Mouse (Mus musculus) thymus, adult 2 months (tissue): ENCODE measurements around the gene Mrps18c. TPM values are rescaled to one million over a fixed set of nuclear protein-coding genes. Genes with fewer than 3 reads are reported as not detected.
A peak's percentile ranks its signal among the peaks of the same experiment; 100 is the strongest.

ENCODE experiments used
- DNase-seq: peaks from one replicate; pipeline ENCODE4 v3.0.0; 2021
- H3K27ac ChIP-seq: fragments of 200-500 bp; 2 replicates; pipeline ENCODE4 v1.5.1; 2012; ENCODE audit warnings: low read length, control low read depth; ENCODE audit not compliant: control insufficient read depth, insufficient read depth
- H3K27me3 ChIP-seq: fragments of 200-500 bp; 2 replicates; pipeline ENCODE4 v1.6.1; 2012; ENCODE audit warnings: mild to moderate bottlenecking, low read length, moderate library complexity, mixed read lengths; ENCODE audit not compliant: control insufficient read depth, insufficient read depth
- H3K36me3 ChIP-seq: fragments of 200-500 bp; 2 replicates; pipeline ENCODE4 v1.6.1; 2012; ENCODE audit warnings: mild to moderate bottlenecking, low read length, moderate library complexity; ENCODE audit not compliant: control insufficient read depth, insufficient read depth
- H3K4me1 ChIP-seq: fragments of 200-500 bp; replicated peaks from 2 replicates; pipeline ENCODE4 v1.6.1; 2012; ENCODE audit warnings: low read length; ENCODE audit not compliant: control insufficient read depth, insufficient read depth
- H3K4me3 ChIP-seq: fragments of 200-500 bp; 2 replicates; pipeline ENCODE4 v1.5.1; 2012; ENCODE audit warnings: mild to moderate bottlenecking, low read length, control low read depth, moderate library complexity; ENCODE audit not compliant: control insufficient read depth, insufficient read depth
- CTCF ChIP-seq: fragments of 200-500 bp; IDR thresholded peaks from 2 replicates; pipeline ENCODE4 v1.5.1; 2012; ENCODE audit warnings: mild to moderate bottlenecking, control low read depth, low read length, moderate library complexity, borderline replicate concordance; ENCODE audit not compliant: control insufficient read depth, poor library complexity, insufficient read depth; ENCODE audit errors: extremely low read depth
- POLR2A ChIP-seq: fragments of 200-500 bp; IDR thresholded peaks from 2 replicates; pipeline ENCODE4 v1.6.1; 2012; ENCODE audit warnings: mild to moderate bottlenecking, low read length, control low read depth, moderate library complexity; ENCODE audit not compliant: control insufficient read depth, poor library complexity, insufficient read depth; ENCODE audit errors: extremely low read depth
- whole genome bisulfite sequencing: fragments of 180-500 bp; shearing (Covaris S2); methylation state at CpG from one replicate; pipeline ENCODE4 v1.1.7; 2018; 5-methylcytosine and 5-hydroxymethylcytosine counted together
- polyA plus RNA-seq: library from polyadenylated mRNA; depleted of rRNA; stranded (reverse); fragments of >200 nt; gene quantifications from 2 replicates; pipeline ENCODE4 v1.2.3, GENCODE M21; 2012; rRNA removed

Mrps18c gene
- polyA plus RNA-seq, result 19.4 and 21.0 TPM in 2 replicates

DNA sequence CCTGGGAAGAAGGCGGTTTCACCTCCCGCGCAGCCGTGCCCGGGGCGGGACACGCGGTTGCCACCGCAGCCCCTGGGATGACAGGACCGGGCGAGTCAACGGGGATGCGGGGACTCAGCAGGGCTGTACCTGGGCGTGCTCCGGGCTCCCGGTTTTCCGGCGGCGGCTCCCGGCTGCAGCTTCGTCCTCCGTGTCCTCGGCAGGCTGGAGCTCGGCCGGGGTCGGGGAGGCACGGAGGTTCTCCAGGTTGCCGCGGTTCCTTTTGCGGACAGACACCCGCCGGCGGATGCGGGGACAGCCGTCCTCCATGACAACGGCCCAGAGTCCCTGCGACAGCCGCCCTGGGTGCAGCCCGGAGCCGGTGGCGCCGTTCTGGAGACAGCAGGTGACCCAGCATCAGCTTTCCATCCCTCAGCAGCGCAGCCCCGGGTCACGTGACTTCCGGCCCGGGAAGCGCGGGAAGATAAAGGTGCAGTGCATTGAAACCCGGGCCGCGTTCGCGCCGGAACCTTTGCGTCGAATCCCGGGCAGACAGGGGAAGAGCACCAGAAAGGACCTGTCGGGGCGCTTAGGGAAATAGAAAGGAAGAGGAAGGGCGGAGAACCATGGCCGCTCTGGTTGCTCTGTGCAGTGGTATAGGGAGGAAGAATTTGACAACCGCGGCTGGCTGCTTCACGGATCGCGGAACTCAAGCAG lies at the start of gene Mrps18c, which contains the start of gene Helq:
Mrps18c (plus strand) TSS at position 463 of the 696 bp plus-strand sequence.
Helq (minus strand) TSS at position 434 of the 696 bp plus-strand sequence.
- no peak; the same call in 1 of the 2 replicates for TF ChIP-seq POLR2A
- no peak for TF ChIP-seq CTCF
- Histone ChIP-seq H3K4me1 (peaks cover 2% of the 10 kb centered on the region; the same call in 1 of the 2 replicates), H3K4me3 (peak within 1 kb of the TSS; percentile 82), H3K27ac (no peak within 1 kb of the TSS), H3K36me3 (peaks cover 23% of the 10 kb centered on the region), H3K27me3 (no peaks in the 10 kb centered on the region)
- under 1% methylated on average over 67 of the region's 67 CpGs for WGBS
- DNase-seq, result peak; percentile 92

DNA sequence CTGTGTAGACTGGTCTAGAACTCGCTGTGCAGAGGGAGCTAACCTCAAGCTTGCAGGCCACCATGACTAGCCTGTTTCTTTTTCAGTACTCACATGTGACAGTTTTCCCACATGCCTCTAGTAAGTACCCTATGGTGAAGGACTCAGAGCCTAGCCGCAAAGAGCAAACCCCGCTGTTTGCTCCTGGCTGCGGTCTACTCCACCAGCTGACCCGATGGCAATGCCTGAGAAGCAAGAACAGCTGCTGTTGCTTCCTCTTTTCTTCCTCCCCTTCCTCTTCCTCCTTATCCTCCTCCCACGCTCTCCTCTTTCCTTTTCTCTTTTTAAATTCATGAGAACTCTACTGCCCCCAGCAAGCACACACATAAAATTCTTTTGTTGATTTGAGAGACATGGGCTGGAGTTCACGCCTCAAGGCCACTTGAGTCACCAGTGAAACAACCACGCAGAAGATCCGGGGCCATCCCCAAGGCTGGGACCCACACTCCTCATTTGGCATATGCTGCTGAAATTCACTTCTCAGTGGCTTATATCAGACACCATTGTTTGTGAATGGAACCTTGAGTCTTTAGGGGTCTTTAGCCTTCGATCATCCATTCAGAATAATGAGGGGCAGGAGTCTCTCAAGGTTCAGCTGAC lies 47.7 kb upstream of the Mrps18c start:
- H3K4me3 ChIP-seq, result no peak overlapping the region
- no peak for TF ChIP-seq CTCF
- TF ChIP-seq POLR2A, result no peak
- DNase-seq, result peak; percentile 34
- peak overlapping the region; percentile 82 for H3K27ac ChIP-seq
- 18% methylated on average over 10 of the region's 10 CpGs for WGBS
- H3K36me3 ChIP-seq, result no peaks in the 10 kb centered on the region
- no peaks in the 10 kb centered on the region for H3K27me3 ChIP-seq
- H3K4me1 ChIP-seq, result peaks cover 34% of the 10 kb centered on the region

DNA sequence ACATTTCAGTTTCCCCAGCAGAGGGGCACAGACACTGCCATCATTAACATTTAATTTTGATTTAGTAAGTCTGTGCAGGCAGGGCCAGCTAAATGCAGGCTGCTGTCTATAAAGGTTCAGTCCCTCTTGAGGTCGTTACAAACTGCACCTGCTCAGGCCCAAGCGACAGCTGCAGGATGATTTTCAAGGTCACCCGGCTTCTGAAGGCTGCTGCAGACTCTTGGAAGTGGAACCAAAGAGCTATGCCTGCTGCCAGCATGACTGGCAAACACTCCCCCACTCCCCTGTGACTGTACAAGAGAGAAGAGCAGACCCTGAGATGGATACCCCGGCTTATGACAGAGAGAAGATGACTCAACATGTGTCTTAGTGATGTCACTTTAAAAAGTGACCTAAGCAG lies 46.8 kb upstream of the Mrps18c start:
- no peaks in the 10 kb centered on the region for H3K36me3 ChIP-seq
- H3K4me1 ChIP-seq, result peaks cover 34% of the 10 kb centered on the region
- H3K27me3 ChIP-seq, result no peaks in the 10 kb centered on the region
- peak; percentile 34 for DNase-seq
- H3K4me3 ChIP-seq, result no peak overlapping the region
- TF ChIP-seq POLR2A (no peak), CTCF (no peak)
- peak overlapping the region; percentile 82 for H3K27ac ChIP-seq
- WGBS, result 14% methylated on average over 4 of the region's 4 CpGs

DNA sequence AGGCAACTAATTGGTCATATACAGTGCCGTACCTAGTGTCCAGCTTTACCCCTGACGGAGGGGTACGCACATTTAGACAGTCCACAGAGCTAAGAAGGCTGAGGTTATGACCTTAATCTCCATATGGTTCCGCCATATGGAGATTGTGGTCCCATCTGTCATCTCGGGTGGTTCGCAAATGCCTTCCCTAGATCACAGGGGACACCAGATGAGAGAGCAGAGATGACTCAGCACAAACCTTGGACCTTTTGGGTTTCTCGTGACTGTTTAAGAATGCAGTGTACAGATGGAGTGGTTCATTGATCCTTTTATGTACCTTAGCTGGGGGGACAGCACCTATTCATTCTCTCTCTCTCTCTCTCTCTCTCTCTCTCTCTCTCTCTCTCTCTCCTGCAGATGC lies 45.0 kb upstream of the Mrps18c start:
- H3K36me3 ChIP-seq, result no peaks in the 10 kb centered on the region
- TF ChIP-seq POLR2A (no peak), CTCF (no peak)
- no peaks in the 10 kb centered on the region for H3K27me3 ChIP-seq
- H3K4me1 ChIP-seq, result peaks cover 34% of the 10 kb centered on the region
- 45% methylated on average over 7 of the region's 7 CpGs for WGBS
- DNase-seq, result no peak
- no peak overlapping the region for H3K4me3 ChIP-seq
- no peak overlapping the region for H3K27ac ChIP-seq

DNA sequence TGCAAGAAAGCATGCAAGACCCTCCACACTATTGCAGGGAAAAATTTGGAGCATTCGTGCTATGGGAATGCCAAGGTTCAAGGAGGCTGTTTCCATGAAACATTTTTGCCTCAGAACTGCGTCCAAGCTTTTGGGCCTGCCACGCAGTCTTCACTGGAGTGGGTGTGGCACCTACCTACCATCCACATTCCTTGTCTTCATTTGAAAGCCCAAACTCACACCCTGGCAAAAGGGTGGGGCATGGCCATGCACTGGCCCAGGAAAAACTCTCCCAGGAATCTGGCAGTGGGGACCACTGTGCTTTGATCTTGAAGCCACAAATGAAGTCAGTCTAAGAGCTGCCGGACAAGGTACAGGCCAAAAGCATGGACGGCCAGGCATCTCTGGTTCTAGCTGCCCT lies 40.3 kb upstream of the Mrps18c start:
- WGBS, result 98% methylated on average over 5 of the region's 5 CpGs
- DNase-seq, result no peak
- no peak for TF ChIP-seq POLR2A
- no peak for TF ChIP-seq CTCF
- no peak overlapping the region for H3K4me3 ChIP-seq
- peaks cover 11% of the 10 kb centered on the region; the same call in 1 of the 2 replicates for H3K36me3 ChIP-seq
- H3K27ac ChIP-seq, result no peak overlapping the region
- H3K27me3 ChIP-seq, result no peaks in the 10 kb centered on the region
- H3K4me1 ChIP-seq, result peaks cover 10% of the 10 kb centered on the region

DNA sequence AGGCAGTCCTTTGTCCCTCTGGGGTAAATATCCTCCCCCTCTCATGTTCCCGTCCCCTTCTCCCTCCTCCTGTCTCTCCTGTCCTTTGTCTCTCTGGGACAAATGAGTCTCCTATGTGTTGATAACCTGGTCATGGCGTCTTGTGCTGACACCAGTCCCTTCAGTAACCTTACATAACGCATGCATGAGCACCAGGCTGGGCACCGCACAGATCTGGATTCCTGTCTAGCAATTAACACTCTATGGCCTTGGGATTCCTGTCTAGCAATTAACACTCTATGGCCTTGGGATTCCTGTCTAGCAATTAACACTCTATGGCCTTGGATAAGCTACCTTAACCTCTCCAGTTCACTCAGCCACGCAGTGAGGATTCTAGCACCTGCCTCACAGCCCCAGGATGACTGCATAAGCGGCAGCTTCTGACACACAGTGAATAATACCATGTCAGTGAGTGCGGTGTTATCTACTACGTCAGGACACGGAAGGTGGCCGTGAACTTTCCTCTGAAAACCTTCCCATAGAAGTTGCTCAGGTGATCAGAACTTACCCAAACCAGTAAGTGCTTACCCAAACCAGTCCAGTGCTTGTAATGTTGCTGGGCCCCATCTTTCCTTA lies 38.3 kb upstream of the Mrps18c start:
- no peak overlapping the region for H3K27ac ChIP-seq
- H3K27me3 ChIP-seq, result no peaks in the 10 kb centered on the region
- 96% methylated on average over 10 of the region's 10 CpGs for WGBS

More for the DNA sequence above, 38.3 kb upstream of the Mrps18c start:
- DNase-seq, result no peak
- H3K4me1 ChIP-seq, result no peaks in the 10 kb centered on the region
- no peak overlapping the region for H3K4me3 ChIP-seq
- TF ChIP-seq CTCF (no peak), POLR2A (no peak)
- H3K36me3 ChIP-seq, result peaks cover 23% of the 10 kb centered on the region
